Mouse (Mus musculus) cerebellum, postnatal 10 days (tissue): ENCODE measurements at regions not wholly inside any gene's neighbourhood (a gene's known extent, or its start where the extent isn't known, plus 50 kb on each side); places are given as distances from the start of the nearest gene placed in this dataset.

Experiments used
- DNase-seq, 2 experiments: peaks; one replicate each; pipeline ENCODE4 v3.0.0; 2021; ENCODE audit warnings: mixed read lengths in 2 of 2

DNA sequence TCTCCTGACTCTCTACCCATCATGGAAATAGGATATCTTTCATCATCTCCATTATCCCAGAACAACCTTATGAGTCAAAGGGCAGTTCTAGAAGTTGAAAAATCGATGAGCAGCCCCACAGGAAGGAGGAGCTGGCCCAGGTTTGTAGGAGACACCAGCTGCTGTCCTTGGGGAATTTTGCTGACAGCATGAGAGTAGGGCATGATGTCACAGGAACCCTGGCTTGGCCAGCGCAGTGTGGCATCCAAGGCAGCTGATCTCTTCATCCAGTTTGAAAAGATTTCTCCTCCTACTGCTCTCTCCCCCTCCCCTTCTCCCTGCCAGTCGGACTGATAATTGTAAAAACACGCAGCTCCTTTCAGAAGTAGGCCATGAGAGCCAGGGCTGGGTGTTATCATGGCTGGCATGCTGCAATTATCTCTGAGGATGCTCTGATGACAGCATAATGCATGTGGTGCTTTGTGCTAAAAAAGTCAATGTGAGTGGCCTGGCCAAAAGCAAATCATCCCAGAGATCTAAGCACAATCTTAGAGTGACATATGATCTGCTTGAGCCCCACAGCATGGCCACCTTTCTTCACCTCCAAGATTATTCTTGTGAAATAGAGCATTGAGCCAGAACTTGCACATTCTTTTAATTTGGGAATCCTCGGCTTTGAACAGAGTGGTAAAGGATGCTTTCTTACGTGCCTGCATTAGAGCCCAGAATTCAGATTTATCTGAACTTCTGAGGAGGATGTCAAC lies 54.2 kb downstream of the Gjd2 start:
- peak; percentile 11 to 19 for DNase-seq

DNA sequence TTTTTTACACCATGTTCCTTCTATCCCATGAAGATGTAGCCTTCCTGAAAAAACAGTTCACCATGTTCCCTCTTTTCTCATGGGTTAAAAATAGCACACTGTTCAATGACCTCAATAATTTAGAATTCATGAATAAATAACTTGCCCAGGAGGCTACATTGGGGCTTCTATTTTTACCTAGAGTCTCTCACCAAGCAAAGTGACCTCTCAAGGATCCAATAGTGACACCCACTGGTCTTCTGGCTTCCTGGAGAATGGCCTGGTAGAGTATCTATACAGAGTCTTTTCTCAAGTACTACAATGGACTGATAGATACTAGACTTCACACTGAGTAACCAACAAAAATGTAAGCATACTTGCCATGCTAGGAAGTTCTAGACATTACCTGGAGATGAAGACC lies 60.9 kb downstream of the Gjd2 start:
- DNase-seq = no peak

DNA sequence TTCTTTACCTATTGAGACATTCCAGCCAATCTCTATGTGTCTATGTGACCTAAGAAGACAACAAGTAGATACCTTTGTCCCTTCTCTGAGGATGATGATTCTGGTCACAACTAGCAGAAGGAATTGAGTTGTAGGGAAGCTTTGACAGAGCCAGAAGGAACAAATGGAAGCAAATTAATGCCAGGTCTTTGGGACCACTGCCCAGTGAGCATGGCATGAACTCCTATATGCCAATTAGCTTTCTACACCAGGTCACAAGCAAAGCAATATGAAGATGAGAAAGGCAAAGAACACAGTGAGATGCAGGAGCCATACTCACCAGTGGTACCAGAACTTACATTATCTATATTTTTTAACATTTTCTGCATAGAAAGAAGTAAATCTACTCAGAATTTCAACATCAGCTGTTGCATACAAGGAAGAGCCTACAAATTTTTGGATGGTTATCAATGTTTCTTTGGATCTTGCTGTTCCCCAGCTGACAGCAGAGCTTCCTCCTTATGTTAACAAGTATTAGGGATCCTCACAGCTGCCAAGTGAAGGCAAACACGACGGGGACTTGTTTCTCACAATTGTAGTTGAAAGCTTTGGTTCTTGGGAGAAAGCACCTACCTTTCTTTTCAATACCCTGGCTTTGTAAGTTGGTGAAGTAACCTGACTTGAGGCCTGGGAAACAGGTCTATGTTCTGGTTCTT lies 64.0 kb downstream of the Gjd2 start:
- DNase-seq = peak; percentile 94 to 97

DNA sequence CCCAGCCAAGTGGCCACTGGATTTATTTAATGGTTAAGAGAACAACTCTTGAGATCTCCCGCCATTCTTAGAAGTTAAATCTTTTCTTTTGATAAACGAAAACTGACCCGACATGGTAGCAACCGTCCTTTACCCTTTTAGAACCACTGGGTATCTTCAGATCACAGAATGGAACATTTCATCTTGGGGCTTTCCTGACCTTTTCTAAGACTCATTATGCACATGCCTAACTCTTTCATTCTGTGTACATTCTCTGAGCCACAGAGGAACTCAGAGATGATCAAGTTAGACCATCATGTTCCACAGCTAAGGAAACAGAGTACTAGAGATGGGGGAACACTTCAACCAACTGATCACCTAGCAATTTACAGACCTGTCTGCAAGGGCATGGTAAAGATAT lies 81.7 kb downstream of the Gjd2 start:
- no peak for DNase-seq

DNA sequence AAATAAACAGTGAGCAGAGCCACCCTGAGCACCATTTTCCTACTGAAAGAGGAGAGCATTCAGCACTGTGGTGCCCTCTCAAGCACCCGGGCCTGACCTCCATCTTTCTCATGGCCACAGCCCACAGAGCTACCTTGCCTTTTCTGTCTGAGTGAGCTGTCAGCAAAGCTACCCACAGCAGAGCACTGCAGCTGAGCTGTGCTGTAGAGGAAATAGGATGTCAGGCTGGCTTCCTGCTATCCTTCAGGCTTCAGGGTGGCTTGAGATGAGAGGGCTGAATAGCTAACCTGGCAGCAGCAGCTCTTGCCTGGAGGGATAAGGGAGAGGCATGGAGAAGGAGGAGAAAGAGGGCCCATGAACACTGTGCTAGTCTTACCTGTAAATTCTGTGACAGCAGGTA lies 82.5 kb downstream of the Gjd2 start:
- DNase-seq = no peak

DNA sequence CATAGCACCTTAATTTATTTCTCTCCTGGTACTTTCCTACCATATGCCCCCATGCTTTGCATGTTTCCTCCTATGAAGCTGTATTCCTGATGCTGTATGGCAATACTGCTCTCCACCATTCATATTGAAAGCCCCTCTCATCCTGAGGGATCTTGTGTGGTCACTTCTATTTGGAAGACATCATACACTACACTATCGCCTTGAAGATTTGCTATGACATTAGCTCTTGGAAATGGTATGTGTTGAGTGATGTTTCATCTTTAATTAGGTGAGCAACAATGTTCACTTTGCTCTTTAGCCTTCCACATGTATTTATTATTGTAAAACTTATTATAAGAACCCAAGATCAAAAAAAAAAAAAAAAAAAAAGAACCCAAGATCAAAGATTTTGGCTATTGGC lies 81.2 kb upstream of the Arhgap11a start:
- DNase-seq = no peak

DNA sequence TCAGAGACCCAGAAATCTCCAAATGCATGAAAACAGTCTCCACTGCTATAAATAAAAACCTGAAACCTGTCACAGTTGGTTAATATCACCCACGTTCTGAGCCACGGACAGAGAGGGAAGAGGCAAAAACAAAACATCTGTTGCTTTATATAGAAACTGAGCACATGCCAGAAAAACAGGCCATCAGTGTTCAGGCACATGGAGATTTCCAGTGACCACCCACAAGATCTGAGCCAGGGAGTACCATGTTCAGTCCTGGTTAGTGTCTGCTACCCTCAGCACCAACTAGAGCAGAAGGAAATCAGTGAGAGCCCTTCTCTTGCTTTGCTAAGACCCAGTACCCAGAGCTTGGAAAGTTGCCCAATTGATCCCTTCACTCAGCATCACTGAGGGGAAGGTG lies 75.7 kb upstream of the Arhgap11a start:
- peak; percentile 33 to 34 for DNase-seq

DNA sequence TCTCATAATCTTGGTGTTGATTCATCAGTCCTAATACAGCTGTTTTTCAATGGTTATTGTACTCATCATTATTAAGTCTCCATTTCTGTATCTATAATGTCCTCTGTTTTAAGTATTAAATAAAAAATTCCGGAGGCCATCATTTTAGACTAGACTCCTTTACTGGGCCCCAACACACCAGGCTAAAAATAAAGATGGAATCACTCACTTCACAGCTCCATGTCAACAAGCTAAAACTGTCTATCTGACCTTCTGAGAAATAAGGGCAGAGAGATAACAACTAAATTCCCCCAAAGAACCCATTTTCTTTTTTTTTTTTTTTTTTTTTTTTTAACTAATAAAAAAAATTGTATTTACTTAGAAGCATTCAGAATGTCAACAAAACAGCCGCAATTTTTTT lies 70.5 kb upstream of the Arhgap11a start:
- DNase-seq = no peak

DNA sequence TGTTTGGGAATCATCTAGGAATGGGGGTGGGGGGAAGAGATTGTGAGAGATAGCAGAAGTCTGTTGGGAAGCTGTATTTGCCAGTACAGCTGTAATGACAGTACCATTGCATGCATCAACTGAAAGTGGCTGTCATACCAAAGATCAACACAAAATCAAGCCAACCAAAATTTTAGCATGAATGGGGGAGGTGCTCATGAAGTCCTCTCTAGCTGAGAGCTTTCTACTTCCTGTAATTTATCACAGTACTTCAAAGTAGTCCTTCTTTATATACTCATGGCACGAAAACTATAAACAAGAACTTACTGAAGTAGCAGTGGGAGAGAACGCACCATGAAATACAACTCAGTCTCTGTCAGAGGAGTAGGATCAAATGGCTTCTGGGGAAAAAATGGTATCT lies 65.8 kb upstream of the Arhgap11a start:
- no peak for DNase-seq

DNA sequence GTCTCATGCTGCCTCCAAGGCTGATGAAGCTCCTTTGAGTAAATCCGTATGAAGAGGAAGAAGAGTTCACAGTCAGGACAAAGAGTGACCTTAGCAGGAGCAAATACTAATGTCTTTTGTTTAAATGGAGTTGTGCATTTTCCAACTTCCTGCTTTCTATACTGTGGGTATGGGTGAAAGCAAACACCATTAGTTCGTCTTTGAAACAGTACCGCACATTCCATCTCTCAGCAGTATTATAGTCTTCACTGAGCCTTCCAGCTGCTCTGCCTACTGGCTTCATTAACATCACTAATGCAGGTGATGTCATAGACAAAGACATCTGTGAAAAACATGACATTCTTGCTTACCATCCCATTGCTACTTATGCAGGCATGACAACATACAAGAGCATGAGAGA lies 62.7 kb upstream of the Arhgap11a start:
- no peak for DNase-seq

DNA sequence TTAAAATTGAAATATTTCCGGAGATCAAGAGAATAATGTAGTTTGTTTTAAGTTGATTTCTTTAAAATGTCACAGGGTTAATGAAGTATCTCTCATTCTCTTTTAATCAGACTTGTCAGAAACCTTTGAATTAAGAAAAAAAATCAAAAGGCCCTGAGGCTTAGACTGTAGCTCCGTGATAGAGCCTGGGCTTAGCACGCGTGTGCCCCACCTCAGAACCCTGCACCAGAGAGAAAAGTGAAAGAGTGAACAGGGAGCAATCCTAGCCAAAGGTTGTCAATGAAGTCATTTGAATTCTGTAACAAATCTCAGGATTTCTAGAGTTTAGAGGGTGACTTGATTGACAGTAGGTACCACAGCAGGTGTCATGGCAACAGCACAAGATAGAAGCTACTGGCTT lies 61.0 kb upstream of the Arhgap11a start:
- no peak for DNase-seq

DNA sequence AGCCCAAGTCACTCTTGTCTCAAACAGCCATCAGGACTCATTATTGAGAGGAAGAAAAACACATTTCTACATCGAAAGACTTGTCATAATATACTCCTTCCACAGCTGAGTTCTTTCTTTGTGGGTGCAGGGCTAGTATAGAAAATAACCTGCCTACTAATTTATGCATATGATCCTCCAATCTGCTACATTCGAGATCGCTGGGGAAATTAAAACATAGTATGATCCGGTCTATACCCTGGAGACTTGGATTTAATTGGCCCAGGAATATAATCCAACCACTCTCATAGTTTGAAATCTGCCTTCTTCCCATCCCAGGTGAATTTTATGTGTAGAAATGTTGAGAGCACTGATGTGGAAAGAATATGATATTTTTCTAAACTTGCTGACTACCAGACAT lies 60.2 kb upstream of the Arhgap11a start:
- no peak for DNase-seq

DNA sequence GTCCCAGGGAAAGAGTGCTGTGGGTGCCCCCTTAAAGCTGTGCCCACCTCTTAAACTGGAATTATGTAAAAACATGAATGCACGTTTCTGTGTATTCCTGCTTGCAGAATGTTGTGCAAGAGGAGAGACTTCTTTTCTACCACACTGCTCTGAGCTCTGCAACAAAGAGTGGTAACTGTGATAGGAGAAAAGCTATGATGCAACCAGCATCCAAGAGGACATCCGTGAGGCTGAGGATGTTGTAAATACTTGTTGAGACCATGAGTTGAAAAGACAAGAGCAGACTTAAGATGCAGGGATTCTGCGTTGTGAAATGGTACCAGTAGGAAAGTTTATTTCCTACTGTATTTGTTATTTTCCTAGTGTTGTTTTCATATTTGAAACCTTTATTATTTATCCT lies 56.0 kb upstream of the Arhgap11a start:
- no peak for DNase-seq

DNA sequence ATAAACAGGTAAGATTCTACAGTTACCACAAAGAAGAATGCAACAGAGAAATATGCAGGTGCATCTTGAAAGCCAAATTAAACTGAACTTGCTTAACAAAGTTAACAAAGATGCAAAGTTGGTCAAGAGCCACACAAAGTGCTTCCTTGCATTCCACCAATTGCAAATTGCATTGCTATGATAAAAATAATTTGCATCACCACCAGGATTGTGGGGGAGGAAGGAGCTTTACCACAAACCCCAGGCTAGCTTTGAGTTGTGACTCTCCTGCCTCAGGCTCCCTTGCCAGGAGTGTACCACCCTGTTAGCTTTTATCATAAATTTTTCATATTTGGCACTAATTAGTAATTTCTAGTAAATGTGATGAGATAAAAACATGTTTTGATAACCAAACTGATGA lies 55.4 kb upstream of the Arhgap11a start:
- DNase-seq = no peak

DNA sequence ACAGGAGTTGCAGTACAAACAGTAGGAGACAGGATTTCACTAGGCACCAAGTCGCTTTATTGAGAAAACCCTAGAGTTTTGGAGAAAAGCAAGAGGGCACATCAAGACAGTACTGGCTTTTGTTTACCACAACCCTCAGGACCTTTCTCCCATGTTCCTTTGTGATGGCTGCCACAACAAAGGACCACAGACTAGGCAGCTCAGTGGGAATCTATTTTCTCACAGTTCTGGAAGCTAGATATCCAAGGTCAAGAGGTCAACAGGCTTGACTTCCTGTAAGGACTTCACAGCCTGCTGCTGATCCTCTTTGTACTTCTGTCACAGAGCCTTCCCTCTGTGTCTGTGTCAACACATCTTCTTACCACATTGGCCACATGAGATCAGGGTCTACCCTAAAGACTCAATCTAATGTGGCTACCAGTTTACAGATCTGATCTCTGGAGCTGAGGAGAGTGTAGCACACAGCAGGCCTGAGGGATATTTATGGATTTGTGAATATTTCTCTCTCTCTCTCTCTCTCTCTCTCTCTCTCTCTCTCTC lies 54.6 kb upstream of the Arhgap11a start:
- no peak for DNase-seq

DNA sequence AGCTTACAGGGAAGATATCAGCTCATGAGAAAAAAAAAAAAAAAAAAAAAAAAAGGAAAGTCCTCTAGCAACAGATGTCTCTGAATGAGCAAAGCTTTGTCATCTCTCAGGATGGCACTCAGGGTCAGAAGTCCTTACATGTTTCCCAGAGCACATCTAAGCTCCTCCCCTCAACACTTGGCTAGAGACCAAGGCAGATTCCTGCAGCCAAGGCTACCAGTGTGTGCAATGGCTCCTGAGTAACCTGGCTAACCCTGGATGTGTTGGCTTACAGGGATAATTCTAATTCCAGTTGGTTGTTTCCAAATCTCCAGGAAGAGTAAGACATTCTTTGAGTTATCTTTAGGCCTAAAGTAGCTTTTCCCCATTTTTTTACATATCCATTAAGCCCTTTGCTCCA lies 53.9 kb upstream of the Arhgap11a start:
- DNase-seq = peak; percentile 30 to 31

DNA sequence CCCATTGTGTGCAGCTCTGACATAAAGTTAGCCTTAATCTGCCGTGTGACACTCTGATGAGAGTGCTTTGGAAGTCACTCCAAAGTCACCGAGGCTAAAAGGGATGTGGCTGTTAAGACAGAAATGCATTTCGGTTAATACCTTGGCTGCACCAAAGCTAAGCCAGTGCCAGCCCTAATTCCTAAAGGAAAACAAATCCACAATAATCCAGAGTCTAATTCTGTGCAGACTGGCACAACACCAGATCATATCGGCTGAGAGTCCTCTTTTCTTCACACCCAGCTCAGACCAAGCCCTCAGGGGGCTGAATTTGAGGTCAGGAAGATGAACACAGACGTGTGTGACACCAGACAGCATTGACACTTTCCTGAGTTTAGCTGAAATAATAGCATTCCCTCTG lies 52.0 kb upstream of the Arhgap11a start:
- peak; percentile 13 to 20 for DNase-seq

DNA sequence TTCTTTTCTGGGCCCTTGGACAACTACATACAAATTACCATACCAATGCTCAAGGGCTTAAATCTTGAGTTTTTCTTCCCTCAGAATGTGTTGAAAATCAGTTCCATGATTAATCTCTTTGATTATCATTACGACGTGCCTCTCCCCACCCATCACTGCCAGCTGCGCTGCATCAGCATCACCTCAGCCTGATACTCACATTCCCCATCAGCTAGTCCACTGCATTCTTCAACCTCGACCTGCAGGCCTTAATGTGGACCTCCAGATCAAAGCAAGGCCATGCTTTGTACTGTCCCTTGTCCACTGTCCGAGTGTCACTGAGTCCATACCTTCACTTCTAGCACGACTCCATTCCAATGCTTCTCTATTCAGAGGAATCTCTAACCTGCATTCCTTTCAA lies 50.3 kb upstream of the Arhgap11a start:
- no peak for DNase-seq
